Mouse (Mus musculus) cerebellum, adult (tissue): Measurements from ENCODE around the gene Fam50b.

ENCODE experiments used
- ATAC-seq: cut with Nextera tagmentation; 2 replicates; pipeline ENCODE4 v1.9.2; 2017; ENCODE audit warnings: mild to moderate bottlenecking, moderate library complexity, mixed read lengths; ENCODE audit not compliant: insufficient number of reproducible peaks, low FRiP score, low TSS enrichment

The Fam50b gene

DNA sequence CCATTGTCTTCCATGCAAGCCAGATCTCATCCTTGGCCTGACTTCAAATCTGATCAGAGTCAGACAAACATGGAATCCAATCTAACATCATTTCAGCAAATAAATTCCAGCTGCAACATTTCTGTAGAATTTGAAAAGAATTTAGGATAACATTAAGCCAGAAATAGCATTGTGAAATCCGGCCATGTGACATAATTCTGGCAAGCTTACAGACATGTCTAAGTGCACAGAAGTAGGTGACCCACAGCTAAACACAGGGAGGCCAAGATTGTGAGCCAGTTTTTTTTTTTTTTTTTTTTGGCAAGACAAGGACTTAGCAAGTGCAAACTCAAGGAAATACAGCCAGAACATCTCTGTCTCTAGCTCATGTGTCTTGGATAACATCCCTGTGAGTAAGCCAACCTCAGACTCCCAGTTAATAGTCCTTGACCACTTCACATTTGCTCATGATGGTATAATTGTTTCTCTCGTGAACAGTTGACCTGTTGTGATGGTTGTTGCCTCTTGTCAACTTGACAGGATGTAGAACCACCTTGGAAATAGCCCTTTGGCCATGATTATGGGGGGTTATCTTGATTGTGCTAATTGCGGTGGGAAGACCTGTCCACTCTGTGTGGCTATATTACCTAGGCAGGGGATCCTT, 54.6 kb downstream of the Fam50b start:
- no peak for ATAC-seq

GRCm38 (mm10) chr13:34793066-34793465, 58.4 kb downstream of the Fam50b start:
- no peak for ATAC-seq

GRCm38 (mm10) chr13:34793816-34794215, 59.2 kb downstream of the Fam50b start:
- ATAC-seq = no peak

DNA sequence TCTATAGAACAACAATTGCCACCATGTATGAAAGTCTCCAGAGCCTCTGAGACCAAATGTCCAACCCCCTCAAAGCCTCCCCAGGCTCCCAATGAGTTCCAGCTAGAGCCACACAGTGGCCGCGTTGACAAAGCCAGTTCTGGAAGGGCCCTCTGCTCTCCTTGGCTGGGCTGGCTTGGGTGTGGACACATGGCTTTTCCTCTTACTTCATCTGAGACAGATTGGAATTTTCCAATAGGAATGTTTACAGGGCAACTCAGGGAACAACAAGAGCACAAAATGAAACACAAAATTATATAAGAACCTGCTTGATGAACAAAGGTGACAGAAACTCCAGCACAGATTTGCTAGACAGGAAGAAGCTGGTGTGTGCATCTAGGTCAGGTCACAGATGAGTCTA, 59.8 kb downstream of the Fam50b start:
- ATAC-seq = no peak
